Mouse (Mus musculus) MEL (cell line): ENCODE data around the gene Ankrd33b.

Experiments
- EP300 ChIP-seq, 2 experiments: IDR thresholded peaks; 2 replicates each; pipeline ENCODE4 v1.6.1; 2011; ENCODE audit warnings: improper control_type of control experiment in 2 of 2, low read length in 2 of 2, low read depth in 1 of 2, mild to moderate bottlenecking in 1 of 2
- POLR2A ChIP-seq, 2 experiments: IDR thresholded peaks; 2 replicates each; pipeline ENCODE4 v1.6.1; 2011 to 2012; ENCODE audit warnings: low read length in 2 of 2, mild to moderate bottlenecking in 2 of 2, control low read depth in 1 of 2, improper control_type of control experiment in 1 of 2, low read depth in 1 of 2, moderate library complexity in 1 of 2; ENCODE audit not compliant: control insufficient read depth in 1 of 2, insufficient read depth in 1 of 2, poor library complexity in 1 of 2
- POLR2AphosphoS5 ChIP-seq: IDR thresholded peaks from 2 replicates; pipeline ENCODE4 v1.6.1; 2012; ENCODE audit warnings: low read depth, borderline replicate concordance, mild to moderate bottlenecking, inconsistent platforms, low read length, moderate library complexity, mixed read lengths
- SMC3 ChIP-seq: IDR thresholded peaks from 2 replicates; pipeline ENCODE4 v1.6.1; 2011; ENCODE audit warnings: low read depth, low read length, improper control_type of control experiment
- USF1 ChIP-seq: IDR thresholded peaks from 2 replicates; pipeline ENCODE4 v1.6.1; 2014; ENCODE audit warnings: low read depth, mild to moderate bottlenecking, inconsistent platforms, low read length, improper control_type of control experiment, moderate library complexity

GRCm38 (mm10) chr15:31381936-31382468 is 14.5 kb upstream of the Ankrd33b start:
- TF ChIP-seq POLR2AphosphoS5, result no peak
- peak; percentile 35 to 62; a peak in 2 of 4 replicates for TF ChIP-seq EP300 (IDR thresholded peaks at IDR 0.05; ENCODE audit: low read depth in 1 of 2, low read length in 2 of 2)
- no peak for TF ChIP-seq SMC3
- no peak for TF ChIP-seq USF1
- no peak for TF ChIP-seq POLR2A (IDR thresholded peaks at IDR 0.05; ENCODE audit: control insufficient read depth in 1 of 2, insufficient read depth in 1 of 2, low read depth in 1 of 2, low read length in 2 of 2, poor library complexity in 1 of 2)
